ENCODE assay signal across 9 mouse cellular contexts in the genomic region with DNA sequence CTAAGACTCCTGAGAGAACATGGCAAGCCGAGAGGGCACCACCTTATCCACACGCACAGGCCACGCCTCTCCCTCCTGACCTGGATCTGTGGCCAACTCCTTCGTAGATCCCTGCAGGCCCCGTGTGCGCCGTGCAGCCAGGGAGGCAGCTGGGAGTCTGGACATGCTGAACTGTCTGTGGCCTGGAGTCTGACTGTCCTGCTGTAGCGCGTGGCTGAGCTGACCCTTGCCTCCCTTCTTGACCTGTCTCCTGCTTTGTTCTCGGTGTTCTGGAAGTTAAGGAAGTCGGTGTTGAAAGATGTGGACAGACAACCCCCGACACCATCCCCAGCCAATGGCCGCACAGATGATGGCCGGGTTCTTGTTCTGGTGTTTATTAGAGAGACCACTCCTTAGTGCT. TPM values are rescaled to one million over a fixed set of nuclear protein-coding genes. Genes with fewer than 3 reads are reported as not detected.
DNase-seq lines count a peak whose midpoint lies in the region; ATAC-seq lines count a peak whose summit lies in the region.
"Had no signal": no experiment of that assay in that cellular context is flagged by ENCODE, and none has a peak within 500 bp of the region (broad histone marks: within the 10 kb centered on the region; RNA-seq: fewer than 3 reads in every experiment).

No protein-coding gene starts in this region.

- peak overlapping the region; percentile 66 for H3K27ac ChIP-seq in hindbrain, embryonic 10.5 days
- no peak overlapping the region for H3K27ac ChIP-seq in hindbrain, embryonic 14.5 days
- H3K27ac ChIP-seq in embryonic facial prominence, embryonic 14.5 days (replicated peaks; ENCODE audit: low read depth, low read length), result no peak overlapping the region
- H3K27ac ChIP-seq in stomach, embryonic 16.5 days (ENCODE audit: low read length), result no peak overlapping the region; the same call in 1 of the 2 replicates

- H3K36me3 ChIP-seq in hindbrain, embryonic 10.5 days, result no peaks in the 10 kb centered on the region
- H3K36me3 ChIP-seq in hindbrain, embryonic 14.5 days (replicated peaks; ENCODE audit: control insufficient read depth, insufficient read depth), result no peaks in the 10 kb centered on the region
- no peaks in the 10 kb centered on the region for H3K36me3 ChIP-seq in embryonic facial prominence, embryonic 14.5 days (ENCODE audit: control insufficient read depth, insufficient read depth, low read length)
- no peaks in the 10 kb centered on the region for H3K36me3 ChIP-seq in stomach, embryonic 16.5 days (ENCODE audit: control insufficient read depth, insufficient read depth, low read length)

- no peaks in the 10 kb centered on the region for H3K27me3 ChIP-seq in hindbrain, embryonic 10.5 days (ENCODE audit: insufficient read depth, poor library complexity, severe bottlenecking)
- no peaks in the 10 kb centered on the region for H3K27me3 ChIP-seq in hindbrain, embryonic 14.5 days (ENCODE audit: control insufficient read depth, insufficient read depth, low read length)
- no peaks in the 10 kb centered on the region for H3K27me3 ChIP-seq in embryonic facial prominence, embryonic 14.5 days (replicated peaks; ENCODE audit: control insufficient read depth, insufficient read depth, low read length)
- H3K27me3 ChIP-seq in stomach, embryonic 16.5 days (ENCODE audit: control insufficient read depth, insufficient read depth, low read length), result no peaks in the 10 kb centered on the region

- no peak overlapping the region for H3K9ac ChIP-seq in hindbrain, embryonic 14.5 days
- no peak overlapping the region for H3K9ac ChIP-seq in embryonic facial prominence, embryonic 14.5 days (ENCODE audit: low read depth, low read length)
- H3K9ac ChIP-seq in stomach, embryonic 16.5 days (ENCODE audit: low read length), result peak overlapping the region; percentile 43; the same call in 1 of the 2 replicates

- no peaks in the 10 kb centered on the region for H3K9me3 ChIP-seq in hindbrain, embryonic 10.5 days
- H3K9me3 ChIP-seq in hindbrain, embryonic 14.5 days (ENCODE audit: control insufficient read depth, low read length), result no peaks in the 10 kb centered on the region
- no peaks in the 10 kb centered on the region for H3K9me3 ChIP-seq in embryonic facial prominence, embryonic 14.5 days (ENCODE audit: control insufficient read depth, low read length)
- no peaks in the 10 kb centered on the region for H3K9me3 ChIP-seq in stomach, embryonic 16.5 days (replicated peaks; ENCODE audit: control insufficient read depth, low read length)

- peaks cover 59% of the 10 kb centered on the region for H3K4me1 ChIP-seq in hindbrain, embryonic 10.5 days (replicated peaks)
- peaks cover 20% of the 10 kb centered on the region for H3K4me1 ChIP-seq in hindbrain, embryonic 14.5 days (replicated peaks; ENCODE audit: control insufficient read depth, insufficient read depth, low read length)
- peaks cover 6% of the 10 kb centered on the region for H3K4me1 ChIP-seq in embryonic facial prominence, embryonic 14.5 days (ENCODE audit: control insufficient read depth, insufficient read depth, low read length)
- H3K4me1 ChIP-seq in stomach, embryonic 16.5 days (ENCODE audit: control insufficient read depth, insufficient read depth, low read length), result 0 out of 2 replicates have a peak, but pooled peaks cover 3% of the 10 kb centered on the region

- no peak overlapping the region for H3K4me2 ChIP-seq in hindbrain, embryonic 14.5 days (replicated peaks)
- H3K4me2 ChIP-seq in embryonic facial prominence, embryonic 14.5 days (ENCODE audit: low read depth, low read length), result peak overlapping the region; percentile 23; the same call in 1 of the 2 replicates
- H3K4me2 ChIP-seq in stomach, embryonic 16.5 days (ENCODE audit: low read depth, low read length), result peak overlapping the region; percentile 28; the same call in 1 of the 2 replicates

- no peak for ATAC-seq in hindbrain, embryonic 14.5 days (ENCODE audit: low FRiP score)
- ATAC-seq in embryonic facial prominence, embryonic 14.5 days (ENCODE audit: low read depth), result 0 out of 2 replicates have a peak, but pooled peaks have one; percentile 30
- peak; percentile 52; the same call in 1 of the 2 replicates for ATAC-seq in stomach, embryonic 16.5 days (ENCODE audit: insufficient read depth, low FRiP score)
- ATAC-seq in granulocyte monocyte progenitor cell, adult 5-6 weeks (replicated peaks; ENCODE audit: poor library complexity, severe bottlenecking), result no peak

- 44% methylated on average over 14 of the region's 14 CpGs for WGBS in hindbrain, embryonic 10.5 days
- WGBS in hindbrain, embryonic 14.5 days, result 56% methylated on average over 14 of the region's 14 CpGs
- WGBS in embryonic facial prominence, embryonic 14.5 days, result 24% methylated on average over 14 of the region's 14 CpGs
- WGBS in stomach, embryonic 16.5 days, result 29% methylated on average over 14 of the region's 14 CpGs

- DNase-seq in hindbrain, embryonic 10.5 days (ENCODE audit: low spot score), result peak; percentile 34
- no peak for DNase-seq in hindbrain, embryonic 14.5 days (ENCODE audit: low spot score)
- no peak for DNase-seq in embryonic facial prominence, embryonic 14.5 days (ENCODE audit: low spot score)
- peak; percentile 30 for DNase-seq in kidney, postnatal 14 days
- DNase-seq in thymus, postnatal 0 days (ENCODE audit: low spot score), result no peak
- no peak for DNase-seq in urinary bladder, postnatal 4 days (ENCODE audit: low spot score in 2 of 2)
- DNase-seq: gastrocnemius, postnatal 10 days had no signal

- no peak overlapping the region for H3K4me3 ChIP-seq in hindbrain, embryonic 10.5 days
- H3K4me3 ChIP-seq in hindbrain, embryonic 14.5 days (replicated peaks; ENCODE audit: low read length), result no peak overlapping the region
- no peak overlapping the region for H3K4me3 ChIP-seq in embryonic facial prominence, embryonic 14.5 days (ENCODE audit: low read depth, low read length)
- no peak overlapping the region for H3K4me3 ChIP-seq in stomach, embryonic 16.5 days (replicated peaks; ENCODE audit: low read length)

RNA-seq across cellular contexts. Expression of gene Kit, which starts 21.5 kb away (rescaled TPM):
- polyA plus RNA-seq in hindbrain, embryonic 10.5 days (2016; fragmentation: Nextera tagmentation; extraction: Ambion mirVana), result 23.5 and 29.8 TPM in 2 replicates
- polyA plus RNA-seq in hindbrain, embryonic 14.5 days (2014; fragmentation: Nextera tagmentation; extraction: Ambion mirVana), result 56.6 and 62.1 TPM in 2 replicates
- 21.8 and 24.3 TPM in 2 replicates for polyA plus RNA-seq in embryonic facial prominence, embryonic 14.5 days (2014; fragmentation: Nextera tagmentation; extraction: Ambion mirVana)
- 47.0 and 55.5 TPM in 2 replicates for polyA plus RNA-seq in stomach, embryonic 16.5 days (2015; fragmentation: Nextera tagmentation; extraction: Ambion mirVana)
- 140 and 178 TPM in 2 replicates for total RNA-seq in granulocyte monocyte progenitor cell, adult 5-6 weeks (2014; fragmentation: Nextera tagmentation)
- total RNA-seq in granulocyte monocyte progenitor cell, adult 5-6 weeks (2017), result 111 and 120 TPM in 2 replicates
- polyA plus RNA-seq in thymus, postnatal 0 days (2015; fragmentation: Nextera tagmentation; extraction: Ambion mirVana), result 8.4 and 9.6 TPM in 2 replicates

Comparison
In these comparisons a context has a peak if more than half of its experiments do, and no peak if none do; other contexts are left out.
1. DNase-seq: peak in hindbrain, embryonic 10.5 days (single experiment) and kidney, postnatal 14 days (single experiment); none in hindbrain, embryonic 14.5 days (single experiment), embryonic facial prominence, embryonic 14.5 days (single experiment), thymus, postnatal 0 days (single experiment) and urinary bladder, postnatal 4 days (0 of 2).
2. ATAC-seq: peak in embryonic facial prominence, embryonic 14.5 days (single experiment) and stomach, embryonic 16.5 days (single experiment); none in hindbrain, embryonic 14.5 days (single experiment) and granulocyte monocyte progenitor cell, adult 5-6 weeks (single experiment).